Mouse (Mus musculus): ENCODE data around the gene Shroom3.

- TF ChIP-seq MAX (IDR thresholded peaks at IDR 0.05; ENCODE audit: low read length) (no peak), POLR2A (IDR thresholded peaks at IDR 0.05; ENCODE audit: low read depth, low read length) (no peak), NELFE (IDR thresholded peaks at IDR 0.05; ENCODE audit: low read depth, low read length) (no peak), CTCF (conservative IDR thresholded peaks at IDR 0.05 in 1 of 2, IDR thresholded peaks at IDR 0.05 in 1 of 2; ENCODE audit: low read depth in 2 of 2, low read length in 2 of 2) (no peak), JUND (conservative IDR thresholded peaks at IDR 0.05; ENCODE audit: low read depth, low read length) (no peak)
Measured at GRCm38 (mm10) chr5:93000774-93001757, 317.8 kb downstream of the Shroom3 start.
